Mouse (Mus musculus) midbrain, embryonic 10.5 days (tissue): ENCODE measurements around the gene Foxo3. TPM values are rescaled to one million over a fixed set of nuclear protein-coding genes. Genes with fewer than 3 reads are reported as not detected.

ENCODE experiments used
- DNase-seq: peaks from one replicate; pipeline ENCODE4 v3.0.0-alpha.2; 2017; ENCODE audit warnings: low spot score
- H3K27ac ChIP-seq: fragments of 300-500 bp; sonication (generic); replicated peaks from 2 replicates; pipeline ENCODE4 v1.5.1; 2016; ENCODE audit warnings: mild to moderate bottlenecking
- H3K27me3 ChIP-seq: fragments of 300-500 bp; sonication (generic); 2 replicates; pipeline ENCODE4 v1.6.1; 2016; ENCODE audit warnings: low read depth, mild to moderate bottlenecking; ENCODE audit not compliant: poor library complexity, severe bottlenecking
- H3K36me3 ChIP-seq: fragments of 300-500 bp; sonication (generic); 2 replicates; pipeline ENCODE4 v1.6.1; 2016; ENCODE audit warnings: mild to moderate bottlenecking, moderate library complexity
- H3K4me1 ChIP-seq: fragments of 300-500 bp; sonication (generic); 2 replicates; pipeline ENCODE4 v1.6.1; 2016
- H3K4me3 ChIP-seq: fragments of 300-500 bp; sonication (generic); 2 replicates; pipeline ENCODE4 v1.5.1; 2016; ENCODE audit warnings: mild to moderate bottlenecking, moderate library complexity
- H3K9me3 ChIP-seq: fragments of 300-500 bp; sonication (generic); replicated peaks from 2 replicates; pipeline ENCODE4 v1.6.1; 2016; ENCODE audit warnings: mild to moderate bottlenecking
- WGBS: fragments of 180-500 bp; shearing (Covaris S2); methylation state at CpG from one replicate; pipeline ENCODE4 v1.1.7; 2016; 5-methylcytosine and 5-hydroxymethylcytosine counted together
- polyA plus RNA-seq: library from polyadenylated mRNA; unstranded; fragments of >200 nt; fragmentation: Nextera tagmentation; extraction: Ambion mirVana; gene quantifications from 2 replicates; pipeline ENCODE4 v1.2.1, GENCODE M21; 2016

Gene Foxo3
- polyA plus RNA-seq, 1 experiment from 2014 or later, result 2.4 TPM

- no peaks in the 10 kb centered on the region for H3K36me3 ChIP-seq
- no peaks in the 10 kb centered on the region for H3K9me3 ChIP-seq
- no peak overlapping the region for H3K4me3 ChIP-seq
- no peak overlapping the region for H3K27ac ChIP-seq
- no peak for DNase-seq
- H3K4me1 ChIP-seq, result no peaks in the 10 kb centered on the region
- H3K27me3 ChIP-seq, result no peaks in the 10 kb centered on the region
- WGBS, result 62% methylated on average over 4 of the region's 4 CpGs
Measured at GRCm38 (mm10) chr10:42296559-42296958, 20.0 kb upstream of the Foxo3 start.

- no peak overlapping the region for H3K27ac ChIP-seq
- DNase-seq, result peak; percentile 28
- H3K4me1 ChIP-seq, result no peaks in the 10 kb centered on the region
- H3K4me3 ChIP-seq, result no peak overlapping the region
- H3K9me3 ChIP-seq, result no peaks in the 10 kb centered on the region
- H3K27me3 ChIP-seq, result no peaks in the 10 kb centered on the region
- no peaks in the 10 kb centered on the region for H3K36me3 ChIP-seq
- 4% methylated on average over 1 of the region's 1 CpGs for WGBS
Measured at GRCm38 (mm10) chr10:42295028-42295427, 18.5 kb upstream of the Foxo3 start.

- H3K36me3 ChIP-seq, result no peaks in the 10 kb centered on the region
- DNase-seq, result no peak
- H3K9me3 ChIP-seq, result no peaks in the 10 kb centered on the region
- H3K4me3 ChIP-seq, result no peak overlapping the region
- H3K4me1 ChIP-seq, result no peaks in the 10 kb centered on the region
- WGBS, result 71% methylated on average over 2 of the region's 2 CpGs
- no peak overlapping the region for H3K27ac ChIP-seq
- no peaks in the 10 kb centered on the region for H3K27me3 ChIP-seq
Measured at GRCm38 (mm10) chr10:42294392-42294791, 17.8 kb upstream of the Foxo3 start.

- no peak overlapping the region for H3K4me3 ChIP-seq
- DNase-seq, result no peak
- no peaks in the 10 kb centered on the region for H3K36me3 ChIP-seq
- no peaks in the 10 kb centered on the region for H3K4me1 ChIP-seq
- H3K9me3 ChIP-seq, result no peaks in the 10 kb centered on the region
- no peak overlapping the region for H3K27ac ChIP-seq
- 77% methylated on average over 4 of the region's 4 CpGs for WGBS
- no peaks in the 10 kb centered on the region for H3K27me3 ChIP-seq
Measured at GRCm38 (mm10) chr10:42293877-42294276, 17.3 kb upstream of the Foxo3 start.

GRCm38 (mm10) chr10:42291360-42291759 lies 14.8 kb upstream of the Foxo3 start:
- 64% methylated on average over 5 of the region's 5 CpGs for WGBS
- Histone ChIP-seq H3K27ac (no peak overlapping the region), H3K4me1 (no peaks in the 10 kb centered on the region), H3K36me3 (no peaks in the 10 kb centered on the region), H3K27me3 (no peaks in the 10 kb centered on the region), H3K9me3 (peaks cover 3% of the 10 kb centered on the region; the same call in 1 of the 2 replicates), H3K4me3 (no peak overlapping the region)
- peak; percentile 46 for DNase-seq

GRCm38 (mm10) chr10:42287666-42288065 lies 11.1 kb upstream of the Foxo3 start:
- H3K27me3 ChIP-seq, result no peaks in the 10 kb centered on the region
- H3K9me3 ChIP-seq, result peaks cover 27% of the 10 kb centered on the region
- H3K36me3 ChIP-seq, result no peaks in the 10 kb centered on the region
- no peak overlapping the region for H3K27ac ChIP-seq
- 59% methylated on average over 1 of the region's 1 CpGs for WGBS
- H3K4me3 ChIP-seq, result no peak overlapping the region
- DNase-seq, result no peak
- no peaks in the 10 kb centered on the region for H3K4me1 ChIP-seq

- Histone ChIP-seq H3K4me1 (peaks cover 44% of the 10 kb centered on the region), H3K9me3 (no peaks in the 10 kb centered on the region), H3K27ac (peak overlapping the region; percentile 95), H3K36me3 (no peaks in the 10 kb centered on the region), H3K4me3 (peak overlapping the region; percentile 91), H3K27me3 (peaks cover 32% of the 10 kb centered on the region)
- DNase-seq, result no peak
- 2% methylated on average over 38 of the region's 38 CpGs for WGBS
Measured at GRCm38 (mm10) chr10:42278307-42278850, 1.8 kb upstream of the Foxo3 start.

GRCm38 (mm10) chr10:42277476-42278306 lies 1.1 kb upstream of the Foxo3 start:
- H3K4me1 ChIP-seq, result peaks cover 44% of the 10 kb centered on the region
- H3K9me3 ChIP-seq, result no peaks in the 10 kb centered on the region
- WGBS, result under 1% methylated on average over 78 of the region's 78 CpGs

GRCm38 (mm10) chr10:42275871-42276501 lies 569 bp downstream of the Foxo3 start:
- peaks cover 54% of the 10 kb centered on the region for H3K4me1 ChIP-seq
- no peak for DNase-seq

More at GRCm38 (mm10) chr10:42277476-42278306, 1.1 kb upstream of the Foxo3 start:
- Histone ChIP-seq H3K4me3 (peak overlapping the region; percentile 91), H3K36me3 (no peaks in the 10 kb centered on the region), H3K27me3 (peaks cover 39% of the 10 kb centered on the region), H3K27ac (peak overlapping the region; percentile 95)
- peak; percentile 98 for DNase-seq

GRCm38 (mm10) chr10:42275401-42275870 lies 1.1 kb downstream of the Foxo3 start:
- peaks cover 53% of the 10 kb centered on the region for H3K27me3 ChIP-seq
- DNase-seq, result peak; percentile 65
- H3K9me3 ChIP-seq, result no peaks in the 10 kb centered on the region
- peak overlapping the region; percentile 95 for H3K27ac ChIP-seq
- H3K36me3 ChIP-seq, result no peaks in the 10 kb centered on the region
- peak overlapping the region; percentile 91 for H3K4me3 ChIP-seq
- H3K4me1 ChIP-seq, result peaks cover 59% of the 10 kb centered on the region
- under 1% methylated on average over 51 of the region's 54 CpGs for WGBS

More at GRCm38 (mm10) chr10:42275871-42276501, 569 bp downstream of the Foxo3 start:
- H3K27ac ChIP-seq, result peak overlapping the region; percentile 95
- no peaks in the 10 kb centered on the region for H3K36me3 ChIP-seq
- no peaks in the 10 kb centered on the region for H3K9me3 ChIP-seq
- WGBS, result 0% methylated on average over 40 of the region's 40 CpGs
- peaks cover 56% of the 10 kb centered on the region for H3K27me3 ChIP-seq
- peak overlapping the region; percentile 91 for H3K4me3 ChIP-seq

GRCm38 (mm10) chr10:42274712-42275400 lies 1.7 kb downstream of the Foxo3 start:
- under 1% methylated on average over 65 of the region's 65 CpGs for WGBS
- peak overlapping the region; percentile 95 for H3K27ac ChIP-seq

More at GRCm38 (mm10) chr10:42274712-42275400, 1.7 kb downstream of the Foxo3 start:
- peak overlapping the region; percentile 91 for H3K4me3 ChIP-seq
- no peaks in the 10 kb centered on the region for H3K9me3 ChIP-seq
- H3K4me1 ChIP-seq, result peaks cover 60% of the 10 kb centered on the region
- H3K36me3 ChIP-seq, result no peaks in the 10 kb centered on the region
- peaks cover 47% of the 10 kb centered on the region for H3K27me3 ChIP-seq
- DNase-seq, result peak; percentile 57
